Mouse (Mus musculus) heart, embryonic 11.5 days (tissue): ENCODE data around the gene Itln1. TPM values are rescaled to one million over a fixed set of nuclear protein-coding genes. Genes with fewer than 3 reads are reported as not detected.

Experiments
- ATAC-seq: fragments of 200-750 bp; cut with Nextera tagmentation; replicated peaks from 2 replicates; pipeline ENCODE4 v1.8.0; 2017; ENCODE audit warnings: moderate library complexity; ENCODE audit not compliant: insufficient number of reproducible peaks, low FRiP score, low TSS enrichment
- H3K27ac ChIP-seq: fragments of 300-500 bp; sonication (generic); 2 replicates; pipeline ENCODE4 v1.5.1; 2014; ENCODE audit warnings: mild to moderate bottlenecking, low read depth, low read length
- H3K27me3 ChIP-seq: fragments of 300-500 bp; sonication (generic); 2 replicates; pipeline ENCODE4 v1.6.1; 2014; ENCODE audit warnings: mild to moderate bottlenecking, low read length, mixed read lengths; ENCODE audit not compliant: control insufficient read depth, insufficient read depth
- H3K36me3 ChIP-seq: fragments of 300-500 bp; sonication (generic); 2 replicates; pipeline ENCODE4 v1.6.1; 2014; ENCODE audit warnings: mild to moderate bottlenecking, low read length, moderate library complexity, mixed read lengths; ENCODE audit not compliant: control insufficient read depth, insufficient read depth
- H3K4me1 ChIP-seq: fragments of 300-500 bp; sonication (generic); 2 replicates; pipeline ENCODE4 v1.6.1; 2014; ENCODE audit warnings: low read length; ENCODE audit not compliant: control insufficient read depth, insufficient read depth
- H3K4me2 ChIP-seq: fragments of 300-500 bp; sonication (generic); 2 replicates; pipeline ENCODE4 v1.6.1; 2014; ENCODE audit warnings: mild to moderate bottlenecking, moderate library complexity
- H3K4me3 ChIP-seq: fragments of 300-500 bp; sonication (generic); 2 replicates; pipeline ENCODE4 v1.5.1; 2014; ENCODE audit warnings: low read depth, low read length
- H3K9ac ChIP-seq: fragments of 300-500 bp; sonication (generic); 2 replicates; pipeline ENCODE4 v1.6.1; 2014; ENCODE audit warnings: mild to moderate bottlenecking, low read depth, low read length, moderate library complexity
- H3K9me3 ChIP-seq: fragments of 300-500 bp; sonication (generic); replicated peaks from 2 replicates; pipeline ENCODE4 v1.6.1; 2016; ENCODE audit warnings: low read length; ENCODE audit not compliant: control insufficient read depth
- WGBS: fragments of 180-500 bp; shearing (Covaris S2); extraction: QIAGEN DNeasy Blood & Tissue Kit; methylation state at CpG from one replicate; pipeline ENCODE4 v1.1.7; 2014; ENCODE audit not compliant: insufficient replicate concordance; 5-methylcytosine and 5-hydroxymethylcytosine counted together
- polyA plus RNA-seq: library from polyadenylated mRNA; unstranded; fragments of >200 nt; fragmentation: Nextera tagmentation; extraction: Ambion mirVana; gene quantifications from 2 replicates; pipeline ENCODE4 v1.2.1, GENCODE M21; 2014

Itln1 gene
- polyA plus RNA-seq, 1 experiment from 2014 or later, result not detected

- H3K4me1 ChIP-seq, result no peaks in the 10 kb centered on the region
- H3K4me2 ChIP-seq, result no peak overlapping the region
- no peaks in the 10 kb centered on the region for H3K27me3 ChIP-seq
- no peak overlapping the region for H3K4me3 ChIP-seq
- H3K9me3 ChIP-seq, result no peaks in the 10 kb centered on the region
- 68% methylated on average over 1 of the region's 1 CpGs for WGBS
- ATAC-seq, result no peak
- no peak overlapping the region for H3K9ac ChIP-seq
- no peaks in the 10 kb centered on the region for H3K36me3 ChIP-seq
- H3K27ac ChIP-seq, result no peak overlapping the region
These were observed 5.6 kb upstream of the Itln1 start for GRCm38 (mm10) chr1:171540694-171541093.

GRCm38 (mm10) chr1:171534557-171534956 lies 537 bp downstream of the Itln1 start:
- no peaks in the 10 kb centered on the region for H3K4me1 ChIP-seq
- ATAC-seq, result no peak
- no peak overlapping the region for H3K9ac ChIP-seq

DNA sequence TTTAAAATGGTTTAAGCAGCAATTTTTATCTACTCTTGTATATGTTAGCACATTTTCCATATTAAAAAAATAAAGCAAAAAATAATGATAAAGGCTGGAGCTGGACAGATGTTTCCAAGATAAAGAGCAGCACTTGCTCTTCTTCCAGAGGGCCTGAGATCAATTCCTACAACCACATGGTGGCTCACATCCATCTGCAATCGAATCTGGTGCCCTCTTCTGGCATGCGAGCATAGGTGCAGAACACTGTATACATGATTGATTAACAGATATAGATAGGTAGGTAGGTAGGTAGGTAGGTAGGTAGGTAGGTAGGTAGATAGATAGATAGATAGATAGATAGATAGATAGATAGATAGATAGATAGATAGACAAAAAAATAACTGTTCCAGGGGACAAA lies 2.3 kb downstream of the Itln1 start:
- no peak overlapping the region for H3K4me3 ChIP-seq
- no peaks in the 10 kb centered on the region for H3K9me3 ChIP-seq
- no peak overlapping the region for H3K4me2 ChIP-seq
- no peak overlapping the region for H3K9ac ChIP-seq
- no peak overlapping the region for H3K27ac ChIP-seq
- 57% methylated on average over 2 of the region's 2 CpGs for WGBS
- H3K27me3 ChIP-seq, result no peaks in the 10 kb centered on the region
- H3K4me1 ChIP-seq, result no peaks in the 10 kb centered on the region
- no peaks in the 10 kb centered on the region for H3K36me3 ChIP-seq
- no peak for ATAC-seq

More at GRCm38 (mm10) chr1:171534557-171534956, 537 bp downstream of the Itln1 start:
- Histone ChIP-seq H3K27me3 (no peaks in the 10 kb centered on the region), H3K4me3 (no peak overlapping the region), H3K9me3 (no peaks in the 10 kb centered on the region), H3K36me3 (no peaks in the 10 kb centered on the region), H3K4me2 (no peak overlapping the region), H3K27ac (no peak overlapping the region)

DNA sequence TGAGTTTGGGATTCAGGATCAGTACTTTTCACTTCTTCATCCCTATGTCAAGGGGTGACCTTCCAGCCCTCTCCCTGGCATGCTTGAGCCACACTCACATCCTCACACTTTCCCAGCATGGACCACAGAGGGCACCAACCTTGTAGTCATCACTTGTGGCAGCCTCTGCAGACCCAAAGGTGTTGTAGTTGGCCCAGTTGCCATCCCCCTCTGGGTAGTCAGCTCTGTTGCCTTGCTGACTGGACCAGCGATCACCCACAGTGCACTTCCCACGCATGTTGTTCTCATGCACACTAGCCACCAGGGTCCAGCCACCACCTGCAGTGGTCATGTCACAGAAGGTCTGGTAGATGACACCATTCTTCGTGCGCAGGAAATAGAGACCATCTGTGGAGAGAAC lies 3.7 kb downstream of the Itln1 start:
- no peak overlapping the region for H3K4me3 ChIP-seq
- H3K4me2 ChIP-seq, result no peak overlapping the region
- no peak for ATAC-seq
- H3K9ac ChIP-seq, result no peak overlapping the region
- H3K36me3 ChIP-seq, result no peaks in the 10 kb centered on the region
- no peaks in the 10 kb centered on the region for H3K27me3 ChIP-seq
- H3K27ac ChIP-seq, result no peak overlapping the region
- WGBS, result 79% methylated on average over 4 of the region's 4 CpGs
- no peaks in the 10 kb centered on the region for H3K9me3 ChIP-seq
- no peaks in the 10 kb centered on the region for H3K4me1 ChIP-seq

GRCm38 (mm10) chr1:171515557-171515956 lies 19.5 kb downstream of the Itln1 start:
- H3K4me3 ChIP-seq, result no peak overlapping the region
- no peaks in the 10 kb centered on the region for H3K4me1 ChIP-seq
- WGBS, result 82% methylated on average over 4 of the region's 4 CpGs
- H3K9me3 ChIP-seq, result no peaks in the 10 kb centered on the region
- no peak for ATAC-seq
- no peaks in the 10 kb centered on the region for H3K36me3 ChIP-seq
- H3K27ac ChIP-seq, result no peak overlapping the region
- H3K9ac ChIP-seq, result no peak overlapping the region
- no peak overlapping the region for H3K4me2 ChIP-seq
- H3K27me3 ChIP-seq, result no peaks in the 10 kb centered on the region

DNA sequence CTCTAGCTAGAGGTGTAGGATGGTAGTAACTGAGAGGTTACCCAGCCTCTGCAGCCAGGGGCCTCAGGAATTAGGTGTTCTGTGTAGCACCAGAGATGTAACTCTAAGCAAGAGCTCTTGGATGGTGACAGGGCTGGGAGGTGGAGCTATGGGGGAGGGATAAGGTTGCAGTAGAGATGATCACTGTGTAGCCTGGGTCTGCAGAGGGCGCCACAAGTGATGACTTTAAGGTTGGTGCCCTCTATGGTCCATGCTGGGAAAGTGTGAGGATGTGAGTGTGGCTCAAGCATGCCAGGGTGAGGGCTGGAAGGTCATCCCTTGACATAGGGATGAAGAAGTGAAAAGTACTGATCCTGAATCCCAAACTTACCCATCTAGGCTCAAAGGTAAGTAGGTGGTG lies 20.1 kb downstream of the Itln1 start:
- Histone ChIP-seq H3K9ac (no peak overlapping the region), H3K27ac (no peak overlapping the region), H3K36me3 (no peaks in the 10 kb centered on the region), H3K4me1 (no peaks in the 10 kb centered on the region), H3K9me3 (no peaks in the 10 kb centered on the region), H3K4me3 (no peak overlapping the region), H3K27me3 (no peaks in the 10 kb centered on the region), H3K4me2 (no peak overlapping the region)
- whole genome bisulfite sequencing, result 5% methylated on average over 1 of the region's 1 CpGs
- ATAC-seq, result no peak

DNA sequence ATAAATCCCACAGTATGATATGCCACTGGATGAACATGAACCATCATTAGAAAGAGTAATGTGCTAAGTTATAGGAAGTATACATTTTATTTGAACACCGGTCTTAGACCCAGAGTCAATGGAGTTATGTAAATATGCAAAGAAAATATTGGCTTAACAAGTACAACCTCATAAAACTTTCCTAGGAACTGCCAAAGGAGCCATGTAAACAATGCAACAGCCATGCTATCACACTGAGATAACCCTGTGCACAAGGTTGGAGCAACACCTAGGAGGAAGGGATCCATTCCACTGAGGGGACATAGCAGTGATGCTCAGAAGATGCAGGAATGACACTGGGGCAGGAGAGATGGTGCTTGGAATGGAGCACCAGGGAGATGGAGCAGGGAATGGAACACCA lies 21.3 kb downstream of the Itln1 start:
- no peaks in the 10 kb centered on the region for H3K27me3 ChIP-seq
- ATAC-seq, result no peak
- H3K27ac ChIP-seq, result no peak overlapping the region
- no peaks in the 10 kb centered on the region for H3K9me3 ChIP-seq
- no peaks in the 10 kb centered on the region for H3K4me1 ChIP-seq
- no peak overlapping the region for H3K4me3 ChIP-seq
- no peak overlapping the region for H3K4me2 ChIP-seq
- WGBS, result 84% methylated on average over 1 of the region's 1 CpGs
- no peak overlapping the region for H3K9ac ChIP-seq
- H3K36me3 ChIP-seq, result no peaks in the 10 kb centered on the region

- Histone ChIP-seq H3K9me3 (no peaks in the 10 kb centered on the region), H3K9ac (no peak overlapping the region), H3K4me3 (no peak overlapping the region), H3K4me2 (no peak overlapping the region), H3K27ac (no peak overlapping the region), H3K27me3 (no peaks in the 10 kb centered on the region), H3K36me3 (no peaks in the 10 kb centered on the region), H3K4me1 (no peaks in the 10 kb centered on the region)
- 74% methylated on average over 2 of the region's 2 CpGs for WGBS
- ATAC-seq, result no peak
These were observed 21.9 kb downstream of the Itln1 start for GRCm38 (mm10) chr1:171513234-171513633.

GRCm38 (mm10) chr1:171504586-171504985 lies 30.5 kb downstream of the Itln1 start:
- Histone ChIP-seq H3K9ac (no peak overlapping the region), H3K27me3 (no peaks in the 10 kb centered on the region), H3K36me3 (no peaks in the 10 kb centered on the region), H3K4me2 (peak overlapping the region; percentile 69), H3K27ac (no peak overlapping the region), H3K4me3 (peak overlapping the region; percentile 8; the same call in 1 of the 2 replicates), H3K4me1 (no peaks in the 10 kb centered on the region), H3K9me3 (no peaks in the 10 kb centered on the region)
- WGBS, result 76% methylated on average over 4 of the region's 4 CpGs
- ATAC-seq, result no peak
